Mouse (Mus musculus): ENCODE measurements around the gene Zfp57. TPM values are rescaled to one million over a fixed set of nuclear protein-coding genes. Genes with fewer than 3 reads are reported as not detected.
A peak's percentile ranks its signal among the peaks of the same experiment; 100 is the strongest.
"Not testable (repeated sequence)": the region's sequence is repeated elsewhere in the genome, so short reads cannot be mapped to it uniquely, and the experiment has no call there.

Zfp57 gene
- polyA plus RNA-seq, 1 experiment = not detected

- TF ChIP-seq POLR2A (IDR thresholded peaks at IDR 0.05; ENCODE audit: borderline replicate concordance, low read depth, low read length) (no peak), CTCF (IDR thresholded peaks at IDR 0.05; ENCODE audit: low read depth, low read length) (no peak)
- Histone ChIP-seq H3K4me3 (ENCODE audit: insufficient read depth, low read length) (no peak overlapping the region), H3K4me1 (ENCODE audit: control insufficient read depth, insufficient read depth, low read length) (no peaks in the 10 kb centered on the region), H3K27ac (ENCODE audit: insufficient read depth, low read depth, low read length) (no peak overlapping the region)
These were observed 10.8 kb downstream of the Zfp57 start for GRCm38 (mm10) chr17:37011719-37012118.

DNA sequence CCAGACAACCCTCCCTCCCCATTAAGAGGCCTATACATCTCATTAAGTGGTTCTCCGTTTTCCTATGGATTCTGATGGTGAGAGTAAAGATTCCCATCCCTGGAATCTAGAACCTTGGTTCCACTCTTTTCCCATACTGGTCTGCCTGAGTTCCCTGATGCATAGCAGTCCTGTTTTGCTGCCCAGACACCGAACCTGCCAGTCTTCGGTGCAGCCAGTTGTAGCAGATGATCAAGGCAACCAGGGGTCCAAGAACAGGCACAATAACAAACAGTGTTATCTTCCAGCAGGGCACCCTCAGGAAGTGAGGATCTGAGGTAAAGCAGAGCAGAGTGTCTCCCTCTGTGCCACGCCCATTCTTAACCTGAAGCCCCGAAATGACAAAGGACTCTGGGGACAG lies 11.2 kb downstream of the Zfp57 start:
- TF ChIP-seq CTCF (IDR thresholded peaks at IDR 0.05; ENCODE audit: low read depth, low read length) = no peak
- TF ChIP-seq POLR2A (IDR thresholded peaks at IDR 0.05; ENCODE audit: borderline replicate concordance, low read depth, low read length) = no peak
- Histone ChIP-seq H3K4me1 (ENCODE audit: control insufficient read depth, insufficient read depth, low read length) (no peaks in the 10 kb centered on the region), H3K4me3 (ENCODE audit: insufficient read depth, low read length) (no peak overlapping the region), H3K27ac (ENCODE audit: insufficient read depth, low read depth, low read length) (no peak overlapping the region)

DNA sequence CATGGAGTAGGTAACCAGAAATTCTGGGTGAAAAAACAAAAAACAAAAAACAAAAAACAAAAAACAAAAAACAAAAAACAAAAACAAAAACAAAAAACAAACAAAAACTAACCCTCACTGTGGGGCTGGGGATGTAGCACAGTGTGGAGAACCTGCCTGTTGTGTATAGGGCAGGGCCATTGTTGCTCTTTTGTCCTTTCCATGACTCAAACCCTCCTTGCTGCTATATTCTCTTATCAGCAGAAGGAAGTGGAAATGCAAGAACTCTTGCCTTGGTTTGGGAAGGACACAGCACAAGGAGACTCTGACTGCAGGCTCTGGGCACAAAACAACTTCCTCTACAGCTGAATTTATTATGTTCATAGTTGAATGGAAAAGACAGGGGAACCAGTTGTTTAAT lies 15.4 kb downstream of the Zfp57 start:
- TF ChIP-seq POLR2A (IDR thresholded peaks at IDR 0.05; ENCODE audit: borderline replicate concordance, low read depth, low read length) (no peak), CTCF (IDR thresholded peaks at IDR 0.05; ENCODE audit: low read depth, low read length) (no peak)
- Histone ChIP-seq H3K4me3 (ENCODE audit: insufficient read depth, low read length) (no peak overlapping the region), H3K4me1 (ENCODE audit: control insufficient read depth, insufficient read depth, low read length) (no peaks in the 10 kb centered on the region), H3K27ac (ENCODE audit: insufficient read depth, low read depth, low read length) (no peak overlapping the region)

DNA sequence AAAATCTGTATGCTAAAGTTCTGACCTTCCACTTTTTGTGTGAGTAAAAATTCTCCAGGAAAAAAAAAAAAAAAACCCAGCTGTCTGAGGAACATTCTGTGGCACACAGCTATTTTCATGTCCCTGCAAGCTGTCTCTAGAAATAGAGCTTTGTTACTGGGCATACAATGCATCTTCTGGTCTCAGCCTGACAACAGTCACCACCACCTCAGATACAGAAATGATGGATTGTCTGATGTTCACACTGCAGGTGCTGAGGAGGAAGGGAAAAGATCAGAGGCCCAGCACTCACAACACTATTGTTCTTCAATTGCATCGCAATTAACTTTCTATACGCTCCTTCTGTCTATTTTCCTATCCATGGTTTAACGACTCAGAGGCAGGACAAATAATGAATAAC lies 17.4 kb downstream of the Zfp57 start:
- no peak for TF ChIP-seq CTCF (IDR thresholded peaks at IDR 0.05; ENCODE audit: low read depth, low read length)
- no peak for TF ChIP-seq POLR2A (IDR thresholded peaks at IDR 0.05; ENCODE audit: borderline replicate concordance, low read depth, low read length)
- no peak overlapping the region for H3K4me3 ChIP-seq (ENCODE audit: insufficient read depth, low read length)
- no peak overlapping the region for H3K27ac ChIP-seq (ENCODE audit: insufficient read depth, low read depth, low read length)
- no peaks in the 10 kb centered on the region for H3K4me1 ChIP-seq (ENCODE audit: control insufficient read depth, insufficient read depth, low read length)

- H3K4me3 ChIP-seq (ENCODE audit: insufficient read depth, low read length); H3K4me1 ChIP-seq (ENCODE audit: control insufficient read depth, insufficient read depth, low read length); H3K27ac ChIP-seq (ENCODE audit: insufficient read depth, low read depth, low read length): not testable (repeated sequence)
These were observed 18.3 kb downstream of the Zfp57 start for GRCm38 (mm10) chr17:37019242-37019641.

DNA sequence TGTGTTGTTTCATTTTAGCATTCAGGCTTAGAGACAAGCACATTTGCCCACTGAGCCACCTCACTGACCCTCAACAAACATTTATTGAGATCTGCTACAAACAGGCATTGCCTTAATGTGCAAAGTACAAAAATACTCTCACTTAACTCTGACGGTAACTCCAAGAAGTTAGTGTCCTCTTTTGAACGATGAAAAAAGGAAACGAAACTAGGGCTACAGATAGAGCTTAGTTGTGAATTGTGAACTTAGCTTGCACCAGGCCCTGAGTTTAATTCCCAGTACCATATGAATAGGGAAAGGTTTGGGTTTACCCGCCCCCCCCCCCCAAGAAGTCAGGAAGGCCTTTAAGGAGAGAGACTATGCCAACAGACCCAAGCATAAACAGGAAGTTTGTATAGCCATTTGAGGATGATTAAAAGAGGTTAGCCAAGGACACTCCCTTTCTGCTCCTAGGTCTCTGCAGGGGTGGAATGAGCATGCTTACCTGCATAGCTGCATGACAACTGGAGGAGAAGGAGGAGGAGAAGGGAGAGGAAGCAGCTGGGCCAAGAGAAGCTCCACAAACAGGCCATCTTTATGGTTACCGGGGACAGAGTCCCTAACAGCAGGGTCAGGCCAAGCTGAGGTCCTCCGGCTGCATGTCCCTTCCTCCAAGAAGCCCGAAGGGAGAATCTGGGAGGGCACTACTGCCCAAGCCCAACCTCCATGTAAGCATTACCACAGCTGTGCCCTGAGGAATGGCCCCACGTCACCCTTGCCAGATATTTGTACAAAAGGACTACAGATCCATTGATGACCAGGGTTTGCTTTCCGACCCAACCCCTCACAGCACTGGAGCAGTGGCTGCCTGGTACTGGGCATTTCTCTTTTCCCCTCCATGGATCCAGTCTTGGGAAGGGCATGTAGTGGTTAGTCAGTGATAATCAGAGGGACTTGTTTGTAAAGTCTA lies 21.9 kb downstream of the Zfp57 start, which contains the start of gene Mog:
Gene Mog, minus strand, starts transcription at position 771 of the 949 bp plus-strand sequence.
- Histone ChIP-seq H3K4me1 (ENCODE audit: control insufficient read depth, insufficient read depth, low read length) (no peaks in the 10 kb centered on the region), H3K27ac (ENCODE audit: insufficient read depth, low read depth, low read length) (no peak within 1 kb of the TSS), H3K4me3 (ENCODE audit: insufficient read depth, low read length) (no peak within 1 kb of the TSS)
- TF ChIP-seq CTCF (IDR thresholded peaks at IDR 0.05; ENCODE audit: low read depth, low read length) (no peak), POLR2A (IDR thresholded peaks at IDR 0.05; ENCODE audit: borderline replicate concordance, low read depth, low read length) (no peak)

- no peaks in the 10 kb centered on the region for H3K4me1 ChIP-seq (ENCODE audit: control insufficient read depth, insufficient read depth, low read length)
- TF ChIP-seq POLR2A (IDR thresholded peaks at IDR 0.05; ENCODE audit: borderline replicate concordance, low read depth, low read length) (no peak), CTCF (IDR thresholded peaks at IDR 0.05; ENCODE audit: low read depth, low read length) (no peak)
- no peak overlapping the region for H3K4me3 ChIP-seq (ENCODE audit: insufficient read depth, low read length)
- H3K27ac ChIP-seq (ENCODE audit: insufficient read depth, low read depth, low read length) = no peak overlapping the region
These were observed 25.5 kb downstream of the Zfp57 start for GRCm38 (mm10) chr17:37026425-37026824.

DNA sequence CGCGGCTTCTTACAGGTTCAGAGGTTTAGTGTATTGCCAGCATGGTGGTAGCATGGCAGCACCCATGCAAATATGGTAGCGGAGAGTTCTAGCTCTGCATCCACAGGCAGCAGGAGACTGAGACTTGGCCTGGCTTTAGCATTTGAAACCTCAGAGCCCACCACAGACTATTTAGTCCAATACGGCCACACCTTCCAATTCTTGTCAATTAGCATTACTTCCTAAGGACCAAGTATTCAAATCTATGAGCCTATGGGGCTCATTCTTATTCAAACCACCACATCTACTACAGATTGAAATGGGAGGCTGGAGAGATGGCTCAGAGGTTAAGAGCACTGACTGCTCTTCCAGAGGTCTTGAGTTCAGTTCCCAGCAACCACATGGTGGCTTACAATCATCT lies 26.5 kb downstream of the Zfp57 start:
- no peak overlapping the region for H3K27ac ChIP-seq (ENCODE audit: insufficient read depth, low read depth, low read length)
- no peaks in the 10 kb centered on the region for H3K4me1 ChIP-seq (ENCODE audit: control insufficient read depth, insufficient read depth, low read length)
- no peak for TF ChIP-seq POLR2A (IDR thresholded peaks at IDR 0.05; ENCODE audit: borderline replicate concordance, low read depth, low read length)
- TF ChIP-seq CTCF (IDR thresholded peaks at IDR 0.05; ENCODE audit: low read depth, low read length) = no peak
- no peak overlapping the region for H3K4me3 ChIP-seq (ENCODE audit: insufficient read depth, low read length)

DNA sequence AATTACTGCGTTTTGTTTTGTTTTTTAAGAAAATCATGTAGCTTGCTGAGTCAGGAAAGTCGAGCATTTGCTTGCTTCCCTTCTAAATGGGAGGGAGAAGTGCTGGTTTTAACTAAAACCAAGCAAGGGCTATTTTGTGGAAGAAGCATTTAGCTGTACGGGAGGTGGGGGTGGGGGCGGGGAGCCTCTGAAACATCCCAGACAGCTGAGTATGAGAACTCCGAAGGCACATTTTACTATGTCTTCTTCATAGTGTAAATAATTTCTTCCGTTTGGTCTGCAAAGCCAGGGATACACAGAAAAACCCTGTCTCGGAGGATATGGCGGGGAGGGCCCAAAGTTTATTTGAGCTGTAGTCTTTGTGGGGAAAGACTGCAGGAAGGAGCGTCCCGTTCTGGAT lies 27.2 kb downstream of the Zfp57 start:
- H3K4me3 ChIP-seq (ENCODE audit: insufficient read depth, low read length) = no peak overlapping the region

GRCm38 (mm10) chr17:37028683-37029120 lies 27.7 kb downstream of the Zfp57 start:
- Histone ChIP-seq H3K4me3 (ENCODE audit: insufficient read depth, low read length) (peak overlapping the region; percentile 30; the same call in 1 of the 2 replicates), H3K27ac (ENCODE audit: insufficient read depth, low read depth, low read length) (no peak overlapping the region), H3K4me1 (ENCODE audit: control insufficient read depth, insufficient read depth, low read length) (no peaks in the 10 kb centered on the region)
- TF ChIP-seq CTCF (IDR thresholded peaks at IDR 0.05; ENCODE audit: low read depth, low read length) (no peak), POLR2A (IDR thresholded peaks at IDR 0.05; ENCODE audit: borderline replicate concordance, low read depth, low read length) (no peak)

More for the DNA sequence above, 27.2 kb downstream of the Zfp57 start:
- no peak overlapping the region for H3K27ac ChIP-seq (ENCODE audit: insufficient read depth, low read depth, low read length)
- H3K4me1 ChIP-seq (ENCODE audit: control insufficient read depth, insufficient read depth, low read length) = no peaks in the 10 kb centered on the region
- TF ChIP-seq POLR2A (IDR thresholded peaks at IDR 0.05; ENCODE audit: borderline replicate concordance, low read depth, low read length) (no peak), CTCF (IDR thresholded peaks at IDR 0.05; ENCODE audit: low read depth, low read length) (no peak)
